Mouse (Mus musculus) forebrain, embryonic 10.5 days (tissue): ENCODE measurements around the gene Olfr1148. TPM values are rescaled to one million over a fixed set of nuclear protein-coding genes. Genes with fewer than 3 reads are reported as not detected.

Source experiments
- DNase-seq: peaks from one replicate; pipeline ENCODE4 v3.0.0-alpha.2; 2017; ENCODE audit warnings: low spot score; ENCODE audit errors: extremely low spot score
- H3K27ac ChIP-seq: fragments of 300-500 bp; sonication (generic); 2 replicates; pipeline ENCODE4 v1.5.1; 2016; ENCODE audit warnings: mild to moderate bottlenecking
- H3K27me3 ChIP-seq: fragments of 300-500 bp; sonication (generic); 2 replicates; pipeline ENCODE4 v1.6.1; 2016; ENCODE audit warnings: mild to moderate bottlenecking; ENCODE audit not compliant: poor library complexity, severe bottlenecking
- H3K36me3 ChIP-seq: fragments of 300-500 bp; sonication (generic); replicated peaks from 2 replicates; pipeline ENCODE4 v1.6.1; 2016; ENCODE audit warnings: mild to moderate bottlenecking, moderate library complexity
- H3K4me1 ChIP-seq: fragments of 300-500 bp; sonication (generic); 2 replicates; pipeline ENCODE4 v1.6.1; 2016
- H3K4me3 ChIP-seq: fragments of 300-500 bp; sonication (generic); 2 replicates; pipeline ENCODE4 v1.5.1; 2016; ENCODE audit warnings: mild to moderate bottlenecking, moderate library complexity
- H3K9me3 ChIP-seq: fragments of 300-500 bp; sonication (generic); 2 replicates; pipeline ENCODE4 v1.6.1; 2016; ENCODE audit warnings: mild to moderate bottlenecking, moderate library complexity
- WGBS: fragments of 180-500 bp; shearing (Covaris S2); methylation state at CpG from one replicate; pipeline ENCODE4 v1.1.7; 2016; 5-methylcytosine and 5-hydroxymethylcytosine counted together
- polyA plus RNA-seq: library from polyadenylated mRNA; unstranded; fragments of >200 nt; fragmentation: Nextera tagmentation; extraction: Ambion mirVana; gene quantifications from 2 replicates; pipeline ENCODE4 v1.2.1, GENCODE M21; 2016

Gene Olfr1148
- polyA plus RNA-seq: not detected in 2 replicates

DNA sequence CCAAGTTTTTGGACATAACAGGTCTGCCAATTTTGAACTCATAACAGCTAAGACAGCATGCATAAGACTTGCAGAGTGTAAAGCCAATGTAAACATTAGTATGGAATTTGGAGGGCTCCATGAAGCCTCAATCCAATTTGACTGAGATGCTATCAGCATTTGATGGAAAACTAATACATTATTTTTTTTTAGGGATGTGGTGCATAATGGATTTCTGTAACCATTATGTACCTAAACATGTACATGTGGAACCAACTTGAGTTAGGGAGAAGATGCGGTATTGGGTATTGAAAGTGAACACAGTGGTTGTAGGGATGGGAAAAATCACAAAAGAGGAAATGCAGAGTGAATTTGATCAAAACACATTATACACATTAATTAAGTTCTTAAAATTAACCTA, at the start of gene Olfr1148:
Olfr1148 (plus strand) TSS at position 301 of the 400 bp plus-strand sequence.
- Histone ChIP-seq H3K27me3 (no peaks in the 10 kb centered on the region), H3K9me3 (no peaks in the 10 kb centered on the region), H3K36me3 (no peaks in the 10 kb centered on the region), H3K4me1 (no peaks in the 10 kb centered on the region), H3K27ac (no peak within 1 kb of the TSS), H3K4me3 (no peak within 1 kb of the TSS)
- DNase-seq: no peak
- WGBS: 87% methylated on average over 1 of the region's 1 CpGs

DNA sequence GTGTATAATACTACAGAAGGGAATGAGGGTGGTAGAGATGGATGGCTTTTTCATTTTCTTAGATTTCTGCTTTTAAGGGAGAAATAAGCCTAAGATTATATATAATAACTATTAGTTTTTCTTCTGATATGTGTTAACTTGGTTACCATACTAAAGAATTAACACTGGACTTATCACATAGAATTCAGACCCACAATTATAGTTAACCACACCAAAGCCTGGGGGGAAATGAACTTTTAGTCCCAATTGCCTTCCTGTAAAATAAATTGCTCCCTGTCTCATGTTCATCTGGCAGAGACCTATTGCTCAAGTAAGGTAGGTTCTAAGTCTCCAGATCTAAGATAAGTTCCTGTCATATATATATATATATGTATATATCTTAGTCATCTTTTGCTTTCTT, 30.0 kb upstream of the Olfr1148 start, which contains the start of gene Olfr1143:
Olfr1143 (plus strand) TSS at position 301 of the 400 bp plus-strand sequence.
- DNase-seq: no peak
- Histone ChIP-seq H3K9me3 (no peaks in the 10 kb centered on the region; the same call in 1 of the 2 replicates), H3K27me3 (no peaks in the 10 kb centered on the region), H3K4me3 (no peak within 1 kb of the TSS), H3K36me3 (no peaks in the 10 kb centered on the region), H3K4me1 (no peaks in the 10 kb centered on the region), H3K27ac (no peak within 1 kb of the TSS)

DNA sequence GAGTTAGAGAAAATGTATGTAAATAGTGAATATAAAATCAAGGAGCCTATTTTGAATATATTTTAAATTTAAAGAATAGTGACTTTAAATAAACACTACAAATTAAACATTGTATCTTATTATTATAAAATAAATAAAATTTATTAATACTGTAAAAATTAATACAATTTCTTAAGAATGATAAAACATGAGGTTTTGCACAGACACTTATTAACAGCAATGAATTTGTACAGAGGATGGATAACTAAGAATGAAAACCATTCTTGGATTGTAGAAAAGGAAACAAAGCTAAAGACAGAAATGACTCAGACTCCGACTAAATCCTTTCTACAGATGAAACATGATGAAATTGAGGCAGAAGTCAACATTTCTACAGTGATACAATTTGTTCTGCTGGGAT, 20.8 kb upstream of the Olfr1148 start, which contains the start of gene Olfr1145:
Olfr1145 (plus strand) TSS at position 301 of the 400 bp plus-strand sequence.
- no peaks in the 10 kb centered on the region for H3K4me1 ChIP-seq
- H3K36me3 ChIP-seq: no peaks in the 10 kb centered on the region
- H3K9me3 ChIP-seq: no peaks in the 10 kb centered on the region
- no peak for DNase-seq
- H3K4me3 ChIP-seq: no peak within 1 kb of the TSS
- no peak within 1 kb of the TSS for H3K27ac ChIP-seq
- 86% methylated on average over 1 of the region's 1 CpGs for WGBS
- no peaks in the 10 kb centered on the region for H3K27me3 ChIP-seq

DNA sequence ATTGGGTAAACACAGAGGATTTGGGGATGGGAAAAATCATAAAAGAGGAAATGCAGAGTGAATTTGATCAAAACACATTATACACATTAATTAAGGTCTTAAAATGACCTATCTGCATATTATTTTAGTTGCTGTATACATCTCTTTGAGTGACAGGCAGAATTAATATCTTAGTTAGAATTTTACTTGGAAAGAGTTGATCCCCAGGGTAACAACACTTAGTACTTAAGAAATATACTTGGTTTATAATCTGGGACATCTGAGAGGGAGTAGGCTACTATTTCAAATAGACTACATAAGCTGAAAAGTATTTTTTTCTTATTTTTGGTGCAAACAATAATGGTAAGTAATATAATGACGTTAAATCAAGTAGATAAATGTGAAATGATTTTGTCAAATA, 13.4 kb downstream of the Olfr1148 start, which contains the start of gene Olfr1150-ps1:
Olfr1150-ps1 (plus strand) TSS at position 301 of the 400 bp plus-strand sequence.
- WGBS: 81% methylated on average over 1 of the region's 1 CpGs
- Histone ChIP-seq H3K27me3 (no peaks in the 10 kb centered on the region), H3K27ac (no peak within 1 kb of the TSS), H3K4me3 (no peak within 1 kb of the TSS), H3K9me3 (no peaks in the 10 kb centered on the region), H3K36me3 (no peaks in the 10 kb centered on the region), H3K4me1 (no peaks in the 10 kb centered on the region)
- no peak for DNase-seq

DNA sequence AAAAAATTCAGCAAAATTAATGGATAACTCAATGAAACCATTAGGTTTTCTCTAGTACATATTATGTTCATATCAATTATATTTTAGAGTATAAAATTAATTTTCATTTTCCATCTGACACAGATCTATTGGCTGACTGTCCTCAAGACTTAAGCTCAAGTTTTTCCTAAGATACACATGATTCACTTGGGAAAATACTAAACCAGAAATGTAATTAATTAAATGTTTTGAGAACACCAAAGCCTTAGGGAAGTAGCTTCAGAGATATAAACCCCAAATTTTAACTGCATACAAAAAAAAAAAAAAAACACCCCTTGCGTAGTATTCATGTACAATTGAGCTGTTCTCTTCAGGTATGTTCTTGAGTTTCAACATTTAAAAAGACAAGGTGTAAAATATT, 25.2 kb downstream of the Olfr1148 start, which contains the start of gene Olfr1151:
Olfr1151 (plus strand) TSS at position 301 of the 400 bp plus-strand sequence.
- no peaks in the 10 kb centered on the region for H3K36me3 ChIP-seq
- H3K27ac ChIP-seq: no peak within 1 kb of the TSS
- H3K4me3 ChIP-seq: no peak within 1 kb of the TSS
- H3K4me1 ChIP-seq: no peaks in the 10 kb centered on the region
- no peaks in the 10 kb centered on the region for H3K9me3 ChIP-seq
- H3K27me3 ChIP-seq: no peaks in the 10 kb centered on the region
- WGBS: 86% methylated on average over 1 of the region's 1 CpGs
- no peak for DNase-seq

DNA sequence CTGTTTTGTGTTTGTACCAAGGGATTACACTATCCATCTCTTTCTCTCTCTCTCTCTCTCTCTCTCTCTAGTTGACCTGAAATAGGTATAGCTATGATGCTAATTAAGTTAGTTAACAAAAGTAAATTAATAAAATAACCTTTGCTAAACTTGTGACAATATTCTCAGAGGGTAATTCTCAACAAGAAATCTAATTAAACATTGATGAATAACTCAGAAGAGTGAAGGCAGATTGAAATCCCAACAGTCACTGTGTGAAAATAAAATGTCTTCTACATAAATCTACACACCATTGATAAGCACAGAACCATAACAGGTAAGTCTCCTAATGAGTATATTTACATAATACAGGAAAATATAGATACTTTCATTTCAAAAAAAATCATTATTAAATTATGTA, 35.9 kb downstream of the Olfr1148 start, which contains the start of gene Olfr1152:
Olfr1152 (plus strand) TSS at position 301 of the 400 bp plus-strand sequence.
- H3K4me3 ChIP-seq: no peak within 1 kb of the TSS
- H3K9me3 ChIP-seq: no peaks in the 10 kb centered on the region
- no peaks in the 10 kb centered on the region for H3K36me3 ChIP-seq
- DNase-seq: no peak
- no peak within 1 kb of the TSS for H3K27ac ChIP-seq
- H3K4me1 ChIP-seq: no peaks in the 10 kb centered on the region
- no peaks in the 10 kb centered on the region for H3K27me3 ChIP-seq

Other genes starting within 250 kb of the Olfr1148 start
- gene Olfr1130, start 224.3 kb upstream of the Olfr1148 start, polyA plus RNA-seq: not detected in 2 replicates
- not detected in 2 replicates for gene Olfr1131, start 203.4 kb upstream of the Olfr1148 start, polyA plus RNA-seq
- gene Olfr1132, start 193.0 kb upstream of the Olfr1148 start, polyA plus RNA-seq: not detected in 2 replicates
- not detected in 2 replicates for gene Olfr1133, start 183.2 kb upstream of the Olfr1148 start, polyA plus RNA-seq
- not detected in 2 replicates for gene Olfr1134, start 172.1 kb upstream of the Olfr1148 start, polyA plus RNA-seq
- not detected in 2 replicates for gene Olfr1135, start 156.9 kb upstream of the Olfr1148 start, polyA plus RNA-seq
- gene Olfr1136, start 136.6 kb upstream of the Olfr1148 start, polyA plus RNA-seq: not detected in 2 replicates
- gene Olfr1137, start 117.4 kb upstream of the Olfr1148 start, polyA plus RNA-seq: not detected in 2 replicates
- not detected in 2 replicates for gene Olfr1138, start 90.6 kb upstream of the Olfr1148 start, polyA plus RNA-seq
- not detected in 2 replicates for gene Olfr1140, start 86.8 kb upstream of the Olfr1148 start, polyA plus RNA-seq
- not detected in 2 replicates for gene Olfr1141, start 76.5 kb upstream of the Olfr1148 start, polyA plus RNA-seq
- not detected in 2 replicates for gene Olfr152, start 51.0 kb upstream of the Olfr1148 start, polyA plus RNA-seq
- gene Olfr1143, start 29.9 kb upstream of the Olfr1148 start, polyA plus RNA-seq: not detected in 2 replicates
- gene Olfr1145, start 20.7 kb upstream of the Olfr1148 start, polyA plus RNA-seq: not detected in 2 replicates
- gene Olfr1150-ps1, start 13.5 kb downstream of the Olfr1148 start, polyA plus RNA-seq: not detected in 2 replicates
- not detected in 2 replicates for gene Olfr1151, start 25.3 kb downstream of the Olfr1148 start, polyA plus RNA-seq
- not detected in 2 replicates for gene Olfr1152, start 36.0 kb downstream of the Olfr1148 start, polyA plus RNA-seq
- not detected in 2 replicates for gene Olfr1153, start 64.4 kb downstream of the Olfr1148 start, polyA plus RNA-seq
- not detected in 2 replicates for gene Olfr1154, start 74.6 kb downstream of the Olfr1148 start, polyA plus RNA-seq
- gene Olfr1155, start 114.6 kb downstream of the Olfr1148 start, polyA plus RNA-seq: not detected in 2 replicates
- gene Olfr1156, start 122.6 kb downstream of the Olfr1148 start, polyA plus RNA-seq: not detected in 2 replicates
- gene Olfr1157, start 137.8 kb downstream of the Olfr1148 start, polyA plus RNA-seq: not detected in 2 replicates
- gene Olfr74, start 144.1 kb downstream of the Olfr1148 start, polyA plus RNA-seq: not detected in 2 replicates
- gene Olfr1158, start 159.6 kb downstream of the Olfr1148 start, polyA plus RNA-seq: not detected in 2 replicates
- gene Olfr1160, start 177.7 kb downstream of the Olfr1148 start, polyA plus RNA-seq: not detected in 2 replicates
- not detected in 2 replicates for gene Olfr1161, start 192.2 kb downstream of the Olfr1148 start, polyA plus RNA-seq
- gene Olfr73, start 207.2 kb downstream of the Olfr1148 start, polyA plus RNA-seq: not detected in 2 replicates
- gene Olfr1162, start 220.6 kb downstream of the Olfr1148 start, polyA plus RNA-seq: not detected in 2 replicates
- not detected in 2 replicates for gene Olfr1163, start 241.3 kb downstream of the Olfr1148 start, polyA plus RNA-seq